In genomic region chr6:114781415-114782240, GRCm38 (mm10) we compare ENCODE assay signal across 8 mouse cellular contexts.
DNase-seq lines count a peak whose midpoint lies in the region; ATAC-seq and TF ChIP-seq lines count a peak whose summit lies in the region.

No protein-coding gene starts in this region.

- no peak overlapping the region for H3K9ac ChIP-seq in forebrain, embryonic 16.5 days (replicated peaks; ENCODE audit: low read depth, low read length)
- H3K9ac ChIP-seq in forebrain, postnatal 0 days: no peak overlapping the region
- no peak overlapping the region for H3K9ac ChIP-seq in hindbrain, embryonic 12.5 days
- H3K9ac ChIP-seq in limb, embryonic 11.5 days (ENCODE audit: low read length): no peak overlapping the region

- no peaks in the 10 kb centered on the region for H3K36me3 ChIP-seq in forebrain, embryonic 10.5 days (replicated peaks)
- H3K36me3 ChIP-seq in forebrain, embryonic 16.5 days (ENCODE audit: control insufficient read depth, insufficient read depth): no peaks in the 10 kb centered on the region
- no peaks in the 10 kb centered on the region for H3K36me3 ChIP-seq in forebrain, postnatal 0 days (ENCODE audit: insufficient read depth)
- no peaks in the 10 kb centered on the region for H3K36me3 ChIP-seq in hindbrain, embryonic 12.5 days
- H3K36me3 ChIP-seq in limb, embryonic 11.5 days (ENCODE audit: control insufficient read depth, insufficient read depth, low read length): no peaks in the 10 kb centered on the region

- TF ChIP-seq CTCF in forebrain, postnatal 0 days (IDR thresholded peaks at IDR 0.05; ENCODE audit: low read depth): no peak

- WGBS in forebrain, embryonic 10.5 days: 60% methylated on average over 11 of the region's 11 CpGs
- 36% methylated on average over 11 of the region's 11 CpGs for WGBS in forebrain, embryonic 16.5 days
- WGBS in forebrain, postnatal 0 days: 38% methylated on average over 11 of the region's 11 CpGs
- 41% methylated on average over 11 of the region's 11 CpGs for WGBS in hindbrain, embryonic 12.5 days
- 33% methylated on average over 11 of the region's 11 CpGs for WGBS in limb, embryonic 11.5 days

- no peak for ATAC-seq in forebrain, embryonic 16.5 days
- ATAC-seq in forebrain, postnatal 0 days: no peak
- no peak for ATAC-seq in hindbrain, embryonic 12.5 days (ENCODE audit: low FRiP score)
- ATAC-seq in limb, embryonic 11.5 days (ENCODE audit: insufficient number of reproducible peaks, low FRiP score, low TSS enrichment, low read depth): no peak
- peak; percentile 66 for ATAC-seq in monocyte, adult 5-6 weeks (replicated peaks; ENCODE audit: insufficient number of reproducible peaks, low FRiP score, low TSS enrichment, poor library complexity, severe bottlenecking)

- DNase-seq in forebrain, embryonic 10.5 days (ENCODE audit: extremely low spot score, low spot score): no peak
- peak; percentile 100 for DNase-seq in adipocyte (ENCODE audit: low spot score)
- DNase-seq in forebrain, postnatal 0 days: peak; percentile 54
- DNase-seq in limb, embryonic 11.5 days (ENCODE audit: low spot score): peak; percentile 50
- no peak for DNase-seq in c-Kit-positive CD71-positive TER-119-positive erythroid progenitor cells, embryonic 14.5 days (ENCODE audit: low spot score)

- H3K27me3 ChIP-seq in forebrain, embryonic 10.5 days (ENCODE audit: poor library complexity, severe bottlenecking): no peaks in the 10 kb centered on the region
- no peaks in the 10 kb centered on the region for H3K27me3 ChIP-seq in forebrain, embryonic 16.5 days (replicated peaks; ENCODE audit: control insufficient read depth, insufficient read depth, low read length)
- H3K27me3 ChIP-seq in forebrain, postnatal 0 days (ENCODE audit: insufficient read depth, low read length): no peaks in the 10 kb centered on the region
- no peaks in the 10 kb centered on the region for H3K27me3 ChIP-seq in hindbrain, embryonic 12.5 days
- no peaks in the 10 kb centered on the region for H3K27me3 ChIP-seq in limb, embryonic 11.5 days (ENCODE audit: control insufficient read depth, insufficient read depth, low read length)

- H3K4me2 ChIP-seq in forebrain, embryonic 16.5 days (ENCODE audit: low read length): no peak overlapping the region
- no peak overlapping the region for H3K4me2 ChIP-seq in forebrain, postnatal 0 days (ENCODE audit: low read depth)
- no peak overlapping the region for H3K4me2 ChIP-seq in hindbrain, embryonic 12.5 days (replicated peaks)
- H3K4me2 ChIP-seq in limb, embryonic 11.5 days (ENCODE audit: low read depth, severe bottlenecking): no peak overlapping the region

- no peak overlapping the region for H3K4me3 ChIP-seq in forebrain, embryonic 10.5 days
- H3K4me3 ChIP-seq in forebrain, embryonic 16.5 days (replicated peaks; ENCODE audit: low read length): no peak overlapping the region
- H3K4me3 ChIP-seq in forebrain, postnatal 0 days (ENCODE audit: low read depth, low read length): no peak overlapping the region
- no peak overlapping the region for H3K4me3 ChIP-seq in hindbrain, embryonic 12.5 days
- no peak overlapping the region for H3K4me3 ChIP-seq in limb, embryonic 11.5 days (ENCODE audit: low read depth, low read length)

- peak overlapping the region; percentile 60 for H3K27ac ChIP-seq in forebrain, embryonic 10.5 days
- no peak overlapping the region; the same call in 1 of the 2 replicates for H3K27ac ChIP-seq in forebrain, embryonic 16.5 days (ENCODE audit: low read length)
- peak overlapping the region; percentile 10; the same call in 1 of the 2 replicates for H3K27ac ChIP-seq in forebrain, postnatal 0 days (ENCODE audit: low read depth, low read length)
- peak overlapping the region; percentile 35; the same call in 1 of the 2 replicates for H3K27ac ChIP-seq in hindbrain, embryonic 12.5 days
- H3K27ac ChIP-seq in limb, embryonic 11.5 days (replicated peaks; ENCODE audit: low read depth, low read length): peak overlapping the region; percentile 43; the same call in 1 of the 2 replicates

- peaks cover 43% of the 10 kb centered on the region for H3K4me1 ChIP-seq in forebrain, embryonic 10.5 days
- peaks cover 10% of the 10 kb centered on the region for H3K4me1 ChIP-seq in forebrain, embryonic 16.5 days (replicated peaks; ENCODE audit: control insufficient read depth, insufficient read depth, low read length)
- H3K4me1 ChIP-seq in forebrain, postnatal 0 days (ENCODE audit: insufficient read depth): peaks cover 16% of the 10 kb centered on the region
- H3K4me1 ChIP-seq in hindbrain, embryonic 12.5 days: peaks cover 37% of the 10 kb centered on the region
- H3K4me1 ChIP-seq in limb, embryonic 11.5 days (ENCODE audit: control insufficient read depth, insufficient read depth, low read length): peaks cover 13% of the 10 kb centered on the region

- H3K9me3 ChIP-seq in forebrain, embryonic 10.5 days: no peaks in the 10 kb centered on the region
- H3K9me3 ChIP-seq in forebrain, embryonic 16.5 days (ENCODE audit: control insufficient read depth, low read length): no peaks in the 10 kb centered on the region
- H3K9me3 ChIP-seq in forebrain, postnatal 0 days (ENCODE audit: low read length): no peaks in the 10 kb centered on the region
- no peaks in the 10 kb centered on the region for H3K9me3 ChIP-seq in hindbrain, embryonic 12.5 days (replicated peaks)
- no peaks in the 10 kb centered on the region for H3K9me3 ChIP-seq in limb, embryonic 11.5 days (ENCODE audit: control insufficient read depth, low read length)

Comparison
In these comparisons a context has a peak if more than half of its experiments do, and no peak if none do; other contexts are left out.
1. DNase-seq: peak in adipocyte (single experiment), forebrain, postnatal 0 days (single experiment) and limb, embryonic 11.5 days (single experiment); none in forebrain, embryonic 10.5 days (single experiment) and c-Kit-positive CD71-positive TER-119-positive erythroid progenitor cells, embryonic 14.5 days (single experiment).